Mouse (Mus musculus) embryonic stem cell, embryonic (primary cell): ENCODE results near the gene Mindy3.

Source experiments
- CTCF ChIA-PET, 4 experiments: fragments of 300-600 bp in 2 of 4; fragments of 350-600 bp in 2 of 4; sonication (Branson Sonifier 250); formaldehyde crosslinking; loops; one replicate each; lab custom pipeline; 2022; ENCODE audit warnings: inconsistent platforms in 2 of 4; lab: Charles Lee
- POLR2A ChIA-PET, 4 experiments: fragments of 300-600 bp in 2 of 4; fragments of 350-600 bp in 2 of 4; sonication (Branson Sonifier 250); formaldehyde crosslinking; loops; one replicate each; lab custom pipeline; 2022; ENCODE audit warnings: antibody characterized with exemption in 4 of 4, inconsistent platforms in 1 of 4; lab: Charles Lee

Mindy3 gene

GRCm38 (mm10) chr2:12382650-12383049 is 36.6 kb downstream of the Mindy3 start:
- ChIA-PET CTCF (interaction anchor here in 1 of 4 experiments (0.7 kb wide), 1 partner anchor 729 kb away, joined by 3 read pairs; no protein-coding TSS in a partner anchor), POLR2A (interaction anchor here in 1 of 4 experiments (1.1 kb wide), 1 partner anchor 8 kb away, joined by 4 read pairs; no protein-coding TSS in a partner anchor)

- ChIA-PET POLR2A (interaction anchor here in 1 of 4 experiments (1.0 kb wide), 1 partner anchor 1509 kb away, joined by 4 read pairs; no protein-coding TSS in a partner anchor), CTCF (interaction anchor here in 1 of 4 experiments (1.7 kb wide), 1 partner anchor 9 kb away, joined by 4 read pairs; no protein-coding TSS in a partner anchor)
These were observed 39.0 kb downstream of the Mindy3 start for GRCm38 (mm10) chr2:12380233-12380632.

GRCm38 (mm10) chr2:12378591-12378990 is 40.7 kb downstream of the Mindy3 start:
- ChIA-PET POLR2A (interaction anchor here in 1 of 4 experiments (0.9 to 1.2 kb wide), 4 partner anchors 9 to 40 kb away, joined by 3 to 4 read pairs (median 3); no protein-coding TSS in a partner anchor), CTCF (interaction anchor here in 2 of 4 experiments (0.7 to 1.7 kb wide), 2 partner anchors 10 to 580 kb away, joined by 4 to 8 read pairs; no protein-coding TSS in a partner anchor)

GRCm38 (mm10) chr2:12377024-12377423 is 42.2 kb downstream of the Mindy3 start:
- CTCF ChIA-PET: no interaction called here
- POLR2A ChIA-PET: no interaction called here

GRCm38 (mm10) chr2:12372883-12373282 is 46.4 kb downstream of the Mindy3 start:
- CTCF ChIA-PET: no interaction called here

GRCm38 (mm10) chr2:12371401-12371800 is 47.9 kb downstream of the Mindy3 start:
- ChIA-PET POLR2A (interaction anchor here in 1 of 4 experiments (0.6 kb wide), 1 partner anchor 137 kb away, joined by 4 read pairs; no protein-coding TSS in a partner anchor), CTCF (no interaction called here)

More at GRCm38 (mm10) chr2:12372883-12373282, 46.4 kb downstream of the Mindy3 start:
- POLR2A ChIA-PET: no interaction called here

GRCm38 (mm10) chr2:12368451-12368850 is 50.8 kb downstream of the Mindy3 start:
- ChIA-PET CTCF (no interaction called here), POLR2A (no interaction called here)

- ChIA-PET POLR2A (no interaction called here), CTCF (no interaction called here)
These were observed 51.3 kb downstream of the Mindy3 start for GRCm38 (mm10) chr2:12368016-12368415.

GRCm38 (mm10) chr2:12361310-12361709 is 58.0 kb downstream of the Mindy3 start:
- POLR2A ChIA-PET: interaction anchor here in 1 of 4 experiments (0.9 kb wide), 1 partner anchor 13 kb away, joined by 3 read pairs; no protein-coding TSS in a partner anchor
- CTCF ChIA-PET: interaction anchor here in 1 of 4 experiments (0.6 kb wide), 1 partner anchor 52 kb away, joined by 3 read pairs; no protein-coding TSS in a partner anchor

GRCm38 (mm10) chr2:12354837-12355236 is 64.4 kb downstream of the Mindy3 start:
- ChIA-PET CTCF (no interaction called here), POLR2A (no interaction called here)

GRCm38 (mm10) chr2:12348914-12349313 is 70.4 kb downstream of the Mindy3 start:
- CTCF ChIA-PET: interaction anchor here in 1 of 4 experiments (0.9 kb wide), 1 partner anchor 9 kb away, joined by 4 read pairs; no protein-coding TSS in a partner anchor
- POLR2A ChIA-PET: no interaction called here

GRCm38 (mm10) chr2:12331962-12332361 is 87.3 kb downstream of the Mindy3 start:
- POLR2A ChIA-PET: no interaction called here
- CTCF ChIA-PET: no interaction called here

GRCm38 (mm10) chr2:12329620-12330019 is 89.7 kb downstream of the Mindy3 start:
- CTCF ChIA-PET: no interaction called here
- POLR2A ChIA-PET: no interaction called here

- POLR2A ChIA-PET: interaction anchor here in 1 of 4 experiments (0.7 kb wide), 1 partner anchor 1306 kb away, joined by 6 read pairs; no protein-coding TSS in a partner anchor
- CTCF ChIA-PET: interaction anchor here in 2 of 4 experiments (0.6 to 1.5 kb wide), 3 partner anchors 27 to 1866 kb away, joined by 3 to 6 read pairs (median 5); partner anchors contain the start of gene Itga8 (in 1 of the 2)
These were observed 90.2 kb downstream of the Mindy3 start for GRCm38 (mm10) chr2:12329068-12329407.

GRCm38 (mm10) chr2:12328355-12329067 is 90.8 kb downstream of the Mindy3 start:
- POLR2A ChIA-PET: interaction anchor here in 2 of 4 experiments (0.6 to 0.9 kb wide), 3 partner anchors 8 to 1306 kb away, joined by 3 to 6 read pairs (median 4); no protein-coding TSS in a partner anchor
- CTCF ChIA-PET: interaction anchor here in 2 of 4 experiments (0.6 to 1.5 kb wide), 4 partner anchors 26 to 1866 kb away, joined by 3 to 6 read pairs (median 4); partner anchors contain the start of gene Itga8 (in 1 of the 2)

- ChIA-PET CTCF (interaction anchor here in 2 of 4 experiments (0.6 to 1.5 kb wide), 4 partner anchors 26 to 1510 kb away, joined by 3 to 6 read pairs (median 4); partner anchors contain the start of gene Itga8 (in 1 of the 2)), POLR2A (interaction anchor here in 2 of 4 experiments (0.6 to 0.9 kb wide), 3 partner anchors 9 to 63 kb away, joined by 3 to 4 read pairs (median 3); no protein-coding TSS in a partner anchor)
These were observed 91.4 kb downstream of the Mindy3 start for GRCm38 (mm10) chr2:12327691-12328354.

- ChIA-PET CTCF (interaction anchor here in 1 of 4 experiments (0.6 to 1.2 kb wide), 2 partner anchors 25 to 230 kb away, joined by 4 read pairs; no protein-coding TSS in a partner anchor), POLR2A (interaction anchor here in 1 of 4 experiments (0.9 kb wide), 1 partner anchor 9 kb away, joined by 3 read pairs; no protein-coding TSS in a partner anchor)
These were observed 92.1 kb downstream of the Mindy3 start for GRCm38 (mm10) chr2:12327216-12327615.

GRCm38 (mm10) chr2:12325868-12326267 is 93.4 kb downstream of the Mindy3 start:
- CTCF ChIA-PET: no interaction called here
- POLR2A ChIA-PET: no interaction called here

- CTCF ChIA-PET: no interaction called here
- POLR2A ChIA-PET: no interaction called here
These were observed 93.9 kb downstream of the Mindy3 start for GRCm38 (mm10) chr2:12325417-12325816.
